Mouse (Mus musculus): ENCODE data around the gene Parp16. TPM values are rescaled to one million over a fixed set of nuclear protein-coding genes. Genes with fewer than 3 reads are reported as not detected.
"Not testable (repeated sequence)": the region's sequence is repeated elsewhere in the genome, so short reads cannot be mapped to it uniquely, and the experiment has no call there.

Gene Parp16
- polyA plus RNA-seq, 1 experiment: not detected

DNA sequence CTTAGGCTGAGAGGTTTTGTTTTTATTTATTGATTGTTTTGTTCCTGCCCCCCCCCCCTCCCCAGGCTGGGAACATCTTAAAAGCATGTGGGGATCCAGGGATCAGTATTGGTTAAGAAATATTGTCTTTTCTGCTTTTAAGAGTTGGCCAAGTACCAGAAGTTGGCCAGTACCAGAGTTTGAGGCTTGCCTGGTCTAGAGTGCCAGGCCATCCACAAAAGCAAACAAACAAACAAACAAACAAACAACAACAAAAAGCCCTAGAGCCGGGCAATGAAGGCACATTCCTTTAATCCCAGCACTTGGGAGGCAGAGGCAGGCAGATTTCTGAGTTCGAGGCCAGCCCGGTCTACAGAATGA is 5.8 kb downstream of the Parp16 start:
- WGBS: 31% methylated on average over 3 of the region's 3 CpGs
- Histone ChIP-seq H3K4me1 (ENCODE audit: control insufficient read depth, insufficient read depth, low read length) (peaks cover under 1% of the 10 kb centered on the region), H3K4me3 (ENCODE audit: insufficient read depth, low read depth, low read length) (no peak overlapping the region), H3K27ac (ENCODE audit: insufficient read depth, low read depth, low read length) (peak overlapping the region; percentile 47; the same call in 1 of the 2 replicates)
- TF ChIP-seq POLR2A (IDR thresholded peaks at IDR 0.05; ENCODE audit: insufficient read depth, low read depth, low read length) (no peak), CTCF (IDR thresholded peaks at IDR 0.05; ENCODE audit: insufficient read depth, low read depth, low read length) (no peak)

GRCm38 (mm10) chr9:65201381-65202164 is 6.4 kb downstream of the Parp16 start:
- peak overlapping the region; percentile 83 for H3K27ac ChIP-seq (ENCODE audit: insufficient read depth, low read depth, low read length)
- H3K4me3 ChIP-seq (ENCODE audit: insufficient read depth, low read depth, low read length): peak overlapping the region; percentile 39
- no peaks in the 10 kb centered on the region for H3K4me1 ChIP-seq (ENCODE audit: control insufficient read depth, insufficient read depth, low read length)
- TF ChIP-seq CTCF (IDR thresholded peaks at IDR 0.05; ENCODE audit: insufficient read depth, low read depth, low read length) (no peak), POLR2A (IDR thresholded peaks at IDR 0.05; ENCODE audit: insufficient read depth, low read depth, low read length) (0 out of 2 replicates have a peak, but pooled peaks have one; percentile 25)
- WGBS: under 1% methylated on average over 18 of the region's 18 CpGs

- TF ChIP-seq CTCF (IDR thresholded peaks at IDR 0.05; ENCODE audit: insufficient read depth, low read depth, low read length): no peak
- no peak for TF ChIP-seq POLR2A (IDR thresholded peaks at IDR 0.05; ENCODE audit: insufficient read depth, low read depth, low read length)
Measured at GRCm38 (mm10) chr9:65202165-65202754, 7.1 kb downstream of the Parp16 start.

GRCm38 (mm10) chr9:65205049-65205815 is 10.1 kb downstream of the Parp16 start:
- 79% methylated on average over 11 of the region's 11 CpGs for WGBS
- Histone ChIP-seq H3K27ac (ENCODE audit: insufficient read depth, low read depth, low read length) (no peak overlapping the region), H3K4me3 (ENCODE audit: insufficient read depth, low read depth, low read length) (no peak overlapping the region), H3K4me1 (ENCODE audit: control insufficient read depth, insufficient read depth, low read length) (no peaks in the 10 kb centered on the region)
- TF ChIP-seq CTCF (IDR thresholded peaks at IDR 0.05; ENCODE audit: insufficient read depth, low read depth, low read length) (no peak), POLR2A (IDR thresholded peaks at IDR 0.05; ENCODE audit: insufficient read depth, low read depth, low read length) (no peak)

More at GRCm38 (mm10) chr9:65202165-65202754, 7.1 kb downstream of the Parp16 start:
- H3K27ac ChIP-seq (ENCODE audit: insufficient read depth, low read depth, low read length): peak overlapping the region; percentile 83
- WGBS: 14% methylated on average over 11 of the region's 11 CpGs
- H3K4me1 ChIP-seq (ENCODE audit: control insufficient read depth, insufficient read depth, low read length): no peaks in the 10 kb centered on the region
- H3K4me3 ChIP-seq (ENCODE audit: insufficient read depth, low read depth, low read length): peak overlapping the region; percentile 39

- not testable (repeated sequence) for H3K4me3 ChIP-seq (ENCODE audit: insufficient read depth, low read depth, low read length); H3K4me1 ChIP-seq (ENCODE audit: control insufficient read depth, insufficient read depth, low read length)
- WGBS: 96% methylated on average over 9 of the region's 9 CpGs
Measured at GRCm38 (mm10) chr9:65207041-65207815, 12.1 kb downstream of the Parp16 start.

GRCm38 (mm10) chr9:65208293-65209179 is 13.4 kb downstream of the Parp16 start:
- Histone ChIP-seq H3K4me3 (ENCODE audit: insufficient read depth, low read depth, low read length) (no peak overlapping the region), H3K27ac (ENCODE audit: insufficient read depth, low read depth, low read length) (no peak overlapping the region), H3K4me1 (ENCODE audit: control insufficient read depth, insufficient read depth, low read length) (no peaks in the 10 kb centered on the region)
- TF ChIP-seq CTCF (IDR thresholded peaks at IDR 0.05; ENCODE audit: insufficient read depth, low read depth, low read length): no peak
- no peak for TF ChIP-seq POLR2A (IDR thresholded peaks at IDR 0.05; ENCODE audit: insufficient read depth, low read depth, low read length)
- 92% methylated on average over 32 of the region's 32 CpGs for WGBS

More at GRCm38 (mm10) chr9:65207041-65207815, 12.1 kb downstream of the Parp16 start:
- not testable (repeated sequence) for H3K27ac ChIP-seq (ENCODE audit: insufficient read depth, low read depth, low read length)

- H3K4me3 ChIP-seq (ENCODE audit: insufficient read depth, low read depth, low read length): no peak overlapping the region
- 56% methylated on average over 1 of the region's 1 CpGs for WGBS
- H3K4me1 ChIP-seq (ENCODE audit: control insufficient read depth, insufficient read depth, low read length): peaks cover 5% of the 10 kb centered on the region
- H3K27ac ChIP-seq (ENCODE audit: insufficient read depth, low read depth, low read length): no peak overlapping the region
- no peak for TF ChIP-seq CTCF (IDR thresholded peaks at IDR 0.05; ENCODE audit: insufficient read depth, low read depth, low read length)
- no peak for TF ChIP-seq POLR2A (IDR thresholded peaks at IDR 0.05; ENCODE audit: insufficient read depth, low read depth, low read length)
Measured at GRCm38 (mm10) chr9:65211598-65211997, 16.4 kb downstream of the Parp16 start.

- no peak overlapping the region for H3K27ac ChIP-seq (ENCODE audit: insufficient read depth, low read depth, low read length)
- H3K4me1 ChIP-seq (ENCODE audit: control insufficient read depth, insufficient read depth, low read length): peaks cover 11% of the 10 kb centered on the region
- H3K4me3 ChIP-seq (ENCODE audit: insufficient read depth, low read depth, low read length): peak overlapping the region; percentile 74
- 26% methylated on average over 10 of the region's 10 CpGs for whole genome bisulfite sequencing
- TF ChIP-seq CTCF (IDR thresholded peaks at IDR 0.05; ENCODE audit: insufficient read depth, low read depth, low read length): no peak
- no peak for TF ChIP-seq POLR2A (IDR thresholded peaks at IDR 0.05; ENCODE audit: insufficient read depth, low read depth, low read length)
Measured at GRCm38 (mm10) chr9:65214425-65214777, 19.2 kb downstream of the Parp16 start.

Measured in olfactory bulb, adult 2 months (tissue).